Mouse (Mus musculus): ENCODE results near the gene BC052040. TPM values are rescaled to one million over a fixed set of nuclear protein-coding genes. Genes with fewer than 3 reads are reported as not detected.
A peak's percentile ranks its signal among the peaks of the same experiment; 100 is the strongest.

The BC052040 gene
- 1 to 10 TPM; 3.0 to 5.3 (median 3.7) TPM for total RNA-seq (2022)

- DNase-seq (ENCODE audit: low spot score in 2 of 2), result peak; percentile 76 to 82
Observed at GRCm38 (mm10) chr2:115581241-115581988, at the start of gene BC052040. Gene BC052040 (plus strand): TSS chr2:115581716.

GRCm38 (mm10) chr2:115538009-115538690 is 43.4 kb upstream of the BC052040 start:
- no peak for DNase-seq (ENCODE audit: low spot score in 2 of 2)

GRCm38 (mm10) chr2:115538691-115539283 is 42.7 kb upstream of the BC052040 start:
- DNase-seq (ENCODE audit: low spot score in 2 of 2), result no peak

- no peak for DNase-seq (ENCODE audit: low spot score in 2 of 2)
Observed at GRCm38 (mm10) chr2:115539731-115540130, 41.8 kb upstream of the BC052040 start.

GRCm38 (mm10) chr2:115542401-115543123 is 39.0 kb upstream of the BC052040 start:
- DNase-seq (ENCODE audit: low spot score in 2 of 2), result no peak

- DNase-seq (ENCODE audit: low spot score in 2 of 2), result no peak
Observed at GRCm38 (mm10) chr2:115543212-115543611, 38.3 kb upstream of the BC052040 start.

GRCm38 (mm10) chr2:115551901-115552300 is 29.6 kb upstream of the BC052040 start:
- no peak for DNase-seq (ENCODE audit: low spot score in 2 of 2)

GRCm38 (mm10) chr2:115562155-115562827 is 19.2 kb upstream of the BC052040 start:
- no peak for DNase-seq (ENCODE audit: low spot score in 2 of 2)

GRCm38 (mm10) chr2:115563436-115564093 is 18.0 kb upstream of the BC052040 start:
- DNase-seq (ENCODE audit: low spot score in 2 of 2), result no peak

- no peak for DNase-seq (ENCODE audit: low spot score in 2 of 2)
Observed at GRCm38 (mm10) chr2:115571996-115572395, 9.5 kb upstream of the BC052040 start.

GRCm38 (mm10) chr2:115574802-115575201 is 6.7 kb upstream of the BC052040 start:
- no peak for DNase-seq (ENCODE audit: low spot score in 2 of 2)

GRCm38 (mm10) chr2:115579171-115579900 is 2.2 kb upstream of the BC052040 start:
- no peak for DNase-seq (ENCODE audit: low spot score in 2 of 2)

GRCm38 (mm10) chr2:115579976-115580375 is 1.5 kb upstream of the BC052040 start:
- no peak for DNase-seq (ENCODE audit: low spot score in 2 of 2)

- no peak for DNase-seq (ENCODE audit: low spot score in 2 of 2)
Observed at GRCm38 (mm10) chr2:115581989-115582608, 583 bp downstream of the BC052040 start.

GRCm38 (mm10) chr2:115583776-115584175 is 2.3 kb downstream of the BC052040 start:
- no peak for DNase-seq (ENCODE audit: low spot score in 2 of 2)

GRCm38 (mm10) chr2:115590602-115591001 is 9.1 kb downstream of the BC052040 start:
- DNase-seq (ENCODE audit: low spot score in 2 of 2), result no peak

GRCm38 (mm10) chr2:115592651-115593119 is 11.2 kb downstream of the BC052040 start:
- peak in 1 of 2 experiments; percentile 37 for DNase-seq (ENCODE audit: low spot score in 2 of 2)

- DNase-seq (ENCODE audit: low spot score in 2 of 2), result no peak
Observed at GRCm38 (mm10) chr2:115597017-115597416, 15.5 kb downstream of the BC052040 start.

- DNase-seq (ENCODE audit: low spot score in 2 of 2), result no peak
Observed at GRCm38 (mm10) chr2:115598266-115598665, 16.8 kb downstream of the BC052040 start.
